Mouse (Mus musculus) forebrain, embryonic 14.5 days (tissue): ENCODE measurements at regions not wholly inside any gene's neighbourhood (a gene's known extent, or its start where the extent isn't known, plus 50 kb on each side); places are given as distances from the start of the nearest gene placed in this dataset.

Experiments used
- ATAC-seq: fragments of 200-750 bp; cut with Nextera tagmentation; 2 replicates; pipeline ENCODE4 v1.8.0; 2017; ENCODE audit warnings: mild to moderate bottlenecking, moderate library complexity
- DNase-seq: peaks from one replicate; pipeline ENCODE4 v3.0.0-alpha.2; 2015; ENCODE audit warnings: low spot score
- H3K27ac ChIP-seq: fragments of 300-500 bp; sonication (generic); 2 replicates; pipeline ENCODE4 v1.5.1; 2014; ENCODE audit warnings: low read depth, mild to moderate bottlenecking, control low read depth, low read length, moderate library complexity
- H3K27me3 ChIP-seq: fragments of 300-500 bp; sonication (generic); replicated peaks from 2 replicates; pipeline ENCODE4 v1.6.1; 2014; ENCODE audit warnings: low read length, control low read depth, mixed read lengths; ENCODE audit not compliant: control insufficient read depth, insufficient read depth
- H3K36me3 ChIP-seq: fragments of 300-500 bp; sonication (generic); 2 replicates; pipeline ENCODE4 v1.6.1; 2014; ENCODE audit warnings: low read length, control low read depth; ENCODE audit not compliant: control insufficient read depth, insufficient read depth
- H3K4me1 ChIP-seq: fragments of 300-500 bp; sonication (generic); 2 replicates; pipeline ENCODE4 v1.6.1; 2014; ENCODE audit warnings: antibody characterized with exemption, low read length, control low read depth; ENCODE audit not compliant: control insufficient read depth, insufficient read depth
- H3K4me2 ChIP-seq: fragments of 300-500 bp; sonication (generic); 2 replicates; pipeline ENCODE4 v1.6.1; 2014; ENCODE audit warnings: mild to moderate bottlenecking, control low read depth, low read length
- H3K4me3 ChIP-seq: fragments of 300-500 bp; sonication (generic); 2 replicates; pipeline ENCODE4 v1.5.1; 2014; ENCODE audit warnings: low read depth, low read length, control low read depth
- H3K9ac ChIP-seq: fragments of 300-500 bp; sonication (generic); 2 replicates; pipeline ENCODE4 v1.6.1; 2014; ENCODE audit warnings: mild to moderate bottlenecking, low read length, control low read depth, moderate library complexity
- H3K9me3 ChIP-seq: fragments of 300-500 bp; sonication (generic); replicated peaks from 2 replicates; pipeline ENCODE4 v1.6.1; 2016; ENCODE audit warnings: low read length, control low read depth, mixed read lengths; ENCODE audit not compliant: control insufficient read depth
- WGBS: fragments of 180-500 bp; shearing (Covaris S2); extraction: QIAGEN DNeasy Blood & Tissue Kit; methylation state at CpG from one replicate; pipeline ENCODE4 v1.1.7; 2014; 5-methylcytosine and 5-hydroxymethylcytosine counted together

GRCm38 (mm10) chr4:90565909-90566308, 347.3 kb downstream of the Zfp352 start:
- no peaks in the 10 kb centered on the region for H3K27me3 ChIP-seq
- DNase-seq = no peak
- H3K4me3 ChIP-seq = no peak overlapping the region
- no peaks in the 10 kb centered on the region for H3K4me1 ChIP-seq
- ATAC-seq = no peak
- 55% methylated on average over 3 of the region's 3 CpGs for WGBS
- no peaks in the 10 kb centered on the region for H3K36me3 ChIP-seq
- H3K9me3 ChIP-seq = no peaks in the 10 kb centered on the region
- H3K9ac ChIP-seq = no peak overlapping the region
- H3K27ac ChIP-seq = no peak overlapping the region
- H3K4me2 ChIP-seq = no peak overlapping the region

GRCm38 (mm10) chr4:90576139-90577082, 357.8 kb downstream of the Zfp352 start:
- H3K27me3 ChIP-seq = no peaks in the 10 kb centered on the region
- ATAC-seq (no peak; the same call in 1 of the 2 replicates), DNase-seq (no peak)
- H3K4me3 ChIP-seq = no peak overlapping the region
- H3K4me1 ChIP-seq = no peaks in the 10 kb centered on the region
- H3K9ac ChIP-seq = no peak overlapping the region
- H3K4me2 ChIP-seq = no peak overlapping the region
- H3K36me3 ChIP-seq = no peaks in the 10 kb centered on the region
- WGBS = 79% methylated on average over 10 of the region's 10 CpGs
- no peaks in the 10 kb centered on the region for H3K9me3 ChIP-seq
- H3K27ac ChIP-seq = no peak overlapping the region

- no peak overlapping the region for H3K4me2 ChIP-seq
- no peaks in the 10 kb centered on the region for H3K36me3 ChIP-seq
- no peak overlapping the region for H3K27ac ChIP-seq
- no peaks in the 10 kb centered on the region for H3K27me3 ChIP-seq
- no peak overlapping the region for H3K9ac ChIP-seq
- no peak overlapping the region for H3K4me3 ChIP-seq
- no peaks in the 10 kb centered on the region for H3K9me3 ChIP-seq
- DNase-seq (peak; percentile 19), ATAC-seq (0 out of 2 replicates have a peak, but pooled peaks have one; percentile 32)
- 31% methylated on average over 2 of the region's 2 CpGs for WGBS
- H3K4me1 ChIP-seq = no peaks in the 10 kb centered on the region
Observed at GRCm38 (mm10) chr4:90598326-90598725, 379.7 kb downstream of the Zfp352 start.

- WGBS = 8% methylated on average over 3 of the region's 3 CpGs
- Histone ChIP-seq H3K9me3 (no peaks in the 10 kb centered on the region), H3K9ac (no peak overlapping the region), H3K4me3 (no peak overlapping the region), H3K4me2 (no peak overlapping the region), H3K27ac (no peak overlapping the region), H3K4me1 (no peaks in the 10 kb centered on the region), H3K36me3 (no peaks in the 10 kb centered on the region), H3K27me3 (no peaks in the 10 kb centered on the region)
- ATAC-seq = no peak; the same call in 1 of the 2 replicates
- DNase-seq = peak; percentile 17
Observed at GRCm38 (mm10) chr4:90608941-90609340, 390.3 kb downstream of the Zfp352 start.

DNA sequence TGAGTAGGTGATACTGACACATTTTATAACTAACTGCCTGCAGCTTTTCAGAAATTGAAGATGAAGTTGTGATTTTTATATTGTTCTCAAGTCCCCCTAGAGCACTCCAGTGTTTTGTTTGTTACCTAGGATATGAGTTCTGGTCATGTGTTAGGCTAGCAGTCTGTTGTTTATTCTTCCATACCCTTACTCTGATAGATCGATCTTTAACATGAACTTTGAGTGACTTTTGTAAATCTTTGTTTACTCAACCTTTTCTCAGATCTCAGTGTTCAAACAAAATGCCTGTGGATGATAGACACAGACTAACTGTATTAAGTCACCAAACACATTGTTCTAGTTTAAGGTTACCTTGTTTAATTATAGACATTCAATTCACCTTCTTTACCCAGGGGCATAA, 409.3 kb downstream of the Zfp352 start:
- H3K4me2 ChIP-seq = no peak overlapping the region

GRCm38 (mm10) chr4:90672267-90672945, 453.8 kb downstream of the Zfp352 start:
- ATAC-seq = peak; percentile 58

More for the DNA sequence above, 409.3 kb downstream of the Zfp352 start:
- 88% methylated on average over 1 of the region's 1 CpGs for WGBS
- Histone ChIP-seq H3K9ac (no peak overlapping the region), H3K27ac (no peak overlapping the region), H3K4me3 (no peak overlapping the region), H3K27me3 (no peaks in the 10 kb centered on the region), H3K9me3 (no peaks in the 10 kb centered on the region), H3K4me1 (no peaks in the 10 kb centered on the region), H3K36me3 (no peaks in the 10 kb centered on the region)
- DNase-seq = no peak
- ATAC-seq = no peak

DNA sequence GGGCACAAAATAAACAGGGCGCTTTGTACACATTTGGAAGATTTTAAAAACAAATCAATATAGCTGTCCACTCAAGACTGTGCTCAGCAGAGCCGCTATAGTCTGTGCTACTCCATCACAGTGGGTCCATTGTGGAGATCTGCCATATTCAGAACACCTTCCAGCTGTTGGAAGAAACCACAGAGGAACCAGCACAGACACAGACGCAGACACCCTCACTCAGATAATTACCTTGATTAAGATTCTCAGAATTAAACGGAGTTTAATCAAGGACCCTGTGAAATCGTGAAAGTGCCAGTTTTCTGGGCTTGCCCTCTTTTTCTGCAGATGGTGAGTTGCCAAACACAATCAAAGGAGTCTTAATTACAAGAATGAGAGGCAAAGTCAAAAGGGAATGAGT, 478.3 kb downstream of the Zfp352 start:
- H3K27ac ChIP-seq = no peak overlapping the region
- no peaks in the 10 kb centered on the region for H3K4me1 ChIP-seq
- H3K36me3 ChIP-seq = no peaks in the 10 kb centered on the region
- no peaks in the 10 kb centered on the region for H3K9me3 ChIP-seq
- WGBS = 42% methylated on average over 5 of the region's 5 CpGs
- ATAC-seq (0 out of 2 replicates have a peak, but pooled peaks have one; percentile 20), DNase-seq (peak; percentile 49)
- no peak overlapping the region for H3K4me2 ChIP-seq
- no peak overlapping the region for H3K9ac ChIP-seq
- no peaks in the 10 kb centered on the region for H3K27me3 ChIP-seq
- H3K4me3 ChIP-seq = no peak overlapping the region

More at GRCm38 (mm10) chr4:90672267-90672945, 453.8 kb downstream of the Zfp352 start:
- Histone ChIP-seq H3K4me3 (no peak overlapping the region), H3K36me3 (no peaks in the 10 kb centered on the region), H3K4me2 (no peak overlapping the region), H3K9me3 (no peaks in the 10 kb centered on the region), H3K27me3 (no peaks in the 10 kb centered on the region), H3K27ac (no peak overlapping the region), H3K9ac (no peak overlapping the region), H3K4me1 (no peaks in the 10 kb centered on the region)
- DNase-seq = peak; percentile 69

- H3K9ac ChIP-seq = no peak overlapping the region
- no peak for DNase-seq
- WGBS = 96% methylated on average over 2 of the region's 2 CpGs
- H3K4me1 ChIP-seq = no peaks in the 10 kb centered on the region
- H3K27me3 ChIP-seq = no peaks in the 10 kb centered on the region
- H3K4me2 ChIP-seq = no peak overlapping the region
- H3K36me3 ChIP-seq = no peaks in the 10 kb centered on the region
- H3K27ac ChIP-seq = no peak overlapping the region
- ATAC-seq = no peak
- H3K4me3 ChIP-seq = no peak overlapping the region
- no peaks in the 10 kb centered on the region for H3K9me3 ChIP-seq
Observed at GRCm38 (mm10) chr4:90729168-90729567, 510.5 kb downstream of the Zfp352 start.

GRCm38 (mm10) chr4:90734856-90735255, 516.2 kb downstream of the Zfp352 start:
- no peak for ATAC-seq
- H3K27me3 ChIP-seq = no peaks in the 10 kb centered on the region
- peak; percentile 10 for DNase-seq
- H3K36me3 ChIP-seq = no peaks in the 10 kb centered on the region
- no peaks in the 10 kb centered on the region for H3K9me3 ChIP-seq
- no peaks in the 10 kb centered on the region for H3K4me1 ChIP-seq
- H3K4me2 ChIP-seq = no peak overlapping the region
- H3K27ac ChIP-seq = no peak overlapping the region
- H3K9ac ChIP-seq = no peak overlapping the region
- WGBS = 63% methylated on average over 1 of the region's 1 CpGs
- no peak overlapping the region for H3K4me3 ChIP-seq
